Mouse (Mus musculus): ENCODE measurements around the gene Rcan1.
A peak's percentile ranks its signal among the peaks of the same experiment; 100 is the strongest.

The Rcan1 gene

DNA sequence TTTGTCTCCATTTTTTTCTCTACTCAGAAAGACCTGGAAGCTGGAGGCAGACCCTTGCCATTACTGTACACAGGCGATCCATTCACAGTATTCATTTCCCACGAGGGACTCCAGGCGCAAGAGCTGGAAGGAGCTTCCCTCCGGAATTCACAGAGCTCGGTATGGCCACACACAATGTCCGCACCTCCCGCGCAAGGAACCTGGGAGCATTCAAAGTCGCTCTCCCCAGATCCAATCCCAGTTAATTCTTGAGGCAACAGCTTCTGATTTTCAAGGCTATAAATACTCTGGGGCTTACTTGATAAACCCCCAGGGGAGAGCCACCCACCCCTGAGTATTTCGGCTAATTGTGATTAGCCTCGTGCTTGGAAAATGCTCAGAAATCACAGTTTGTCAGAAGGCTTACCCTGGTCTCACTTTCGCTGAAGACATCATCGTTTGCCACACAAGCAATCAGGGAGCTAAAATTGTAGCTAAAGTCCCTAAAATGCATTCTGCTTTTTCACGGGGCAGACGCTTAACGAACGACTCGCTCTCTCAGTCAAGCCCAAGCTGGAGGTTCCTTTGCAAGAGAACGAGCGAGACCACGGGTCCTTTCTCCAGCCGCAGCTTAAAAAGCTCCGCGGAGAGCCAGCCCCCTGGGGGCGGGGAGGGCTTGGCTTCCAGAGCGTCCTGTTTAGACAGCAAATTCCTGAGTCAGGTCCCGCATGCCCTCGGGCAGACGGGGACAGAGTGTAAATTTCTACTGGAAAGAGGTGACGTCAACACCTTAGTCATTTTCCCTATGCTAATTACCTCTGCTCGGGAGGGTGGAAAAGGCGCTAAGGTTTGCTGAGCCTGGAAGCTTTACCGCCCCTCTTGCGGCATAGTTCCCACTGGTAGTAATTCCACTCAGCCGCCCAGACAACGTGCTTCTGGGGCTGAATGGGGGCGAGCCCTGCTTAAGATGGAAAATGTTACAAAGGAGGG lies 70.9 kb downstream of the Rcan1 start:
- peak; percentile 93 for DNase-seq (ENCODE audit: low spot score)

DNA sequence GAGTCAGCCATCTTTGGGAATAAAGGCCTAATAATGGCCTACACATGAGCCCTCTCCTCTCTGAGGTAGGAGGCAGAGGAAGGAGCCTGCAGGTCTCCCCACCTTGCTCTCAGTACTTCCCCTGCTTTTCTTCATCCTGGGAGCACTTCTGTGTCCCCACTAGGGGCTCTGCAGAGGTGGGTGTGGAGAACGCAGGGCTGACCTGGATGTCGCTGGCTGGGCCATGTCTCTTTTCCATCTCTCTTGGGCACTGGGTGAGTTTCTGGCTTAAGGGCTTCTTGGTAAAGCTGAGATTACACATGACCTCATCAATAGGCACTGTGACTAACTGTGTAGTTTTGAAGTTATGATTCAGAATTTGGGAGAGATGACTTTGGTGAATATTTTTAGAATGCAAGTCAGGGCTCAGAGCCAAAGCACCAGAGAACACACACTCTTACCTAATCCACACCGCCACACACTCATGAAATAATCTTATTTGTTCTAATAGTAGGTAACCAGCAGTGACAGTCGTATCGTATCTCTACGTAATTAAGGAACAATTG lies 72.0 kb downstream of the Rcan1 start:
- peak; percentile 29 for DNase-seq (ENCODE audit: low spot score)

DNA sequence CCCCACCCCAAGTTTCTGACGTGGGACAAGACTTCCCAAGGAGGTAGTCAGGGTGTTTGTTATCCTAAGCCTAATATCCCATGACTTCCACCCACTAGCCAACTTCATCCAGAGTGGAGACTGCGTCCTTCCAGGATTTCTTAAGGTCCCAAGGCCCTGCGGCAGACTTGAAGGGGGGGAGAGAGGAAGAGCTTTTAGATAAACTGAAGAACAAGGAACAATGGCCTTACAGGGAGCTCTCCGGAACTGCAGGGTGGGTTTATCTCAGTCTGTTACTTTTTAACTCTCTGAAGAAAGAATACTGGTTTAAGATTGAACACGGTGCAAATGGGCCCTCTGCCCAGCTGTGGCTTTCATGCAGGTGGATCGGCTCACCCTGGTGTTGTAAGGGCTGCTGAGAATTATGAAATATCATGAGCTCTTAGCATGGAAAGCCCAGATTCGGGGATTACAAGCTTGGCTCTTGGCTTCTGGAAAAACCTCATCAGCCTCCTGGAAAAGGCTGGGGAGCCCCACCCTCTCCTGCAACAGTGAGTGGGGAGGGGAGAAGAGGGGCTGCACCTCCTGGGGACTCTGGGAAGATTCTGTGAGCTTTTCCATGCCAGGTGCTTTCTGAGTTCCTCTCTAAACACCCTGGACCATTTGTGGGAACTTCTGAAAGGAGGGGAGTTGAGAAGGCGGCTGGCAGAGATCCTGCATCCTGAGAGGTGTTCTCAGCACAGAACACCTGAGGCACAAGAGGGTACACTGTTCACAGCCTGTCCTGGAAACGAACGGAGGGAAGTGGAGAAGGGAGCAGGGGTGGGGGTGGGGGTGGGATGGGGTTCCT lies 72.7 kb downstream of the Rcan1 start:
- DNase-seq (ENCODE audit: low spot score) = no peak

DNA sequence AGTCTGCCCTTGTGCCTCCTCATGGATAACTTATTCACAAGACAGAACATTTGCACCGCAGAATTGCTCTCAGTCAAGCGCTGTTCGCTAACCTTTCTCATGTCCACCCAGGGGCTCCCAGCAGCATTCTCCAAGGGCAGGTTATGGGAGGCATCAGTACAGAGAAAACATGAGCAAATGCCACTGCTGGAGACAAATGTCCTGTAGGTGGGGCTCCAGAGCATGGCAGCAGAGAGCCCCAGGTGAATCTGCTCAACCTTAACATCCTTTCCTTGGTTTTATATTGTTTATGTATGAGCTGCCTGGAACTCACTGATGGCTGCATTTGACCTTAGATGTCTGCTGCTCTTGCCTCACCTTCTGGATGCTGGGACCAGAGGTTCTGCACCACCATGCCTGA lies 76.9 kb downstream of the Rcan1 start:
- DNase-seq (ENCODE audit: low spot score) = no peak

DNA sequence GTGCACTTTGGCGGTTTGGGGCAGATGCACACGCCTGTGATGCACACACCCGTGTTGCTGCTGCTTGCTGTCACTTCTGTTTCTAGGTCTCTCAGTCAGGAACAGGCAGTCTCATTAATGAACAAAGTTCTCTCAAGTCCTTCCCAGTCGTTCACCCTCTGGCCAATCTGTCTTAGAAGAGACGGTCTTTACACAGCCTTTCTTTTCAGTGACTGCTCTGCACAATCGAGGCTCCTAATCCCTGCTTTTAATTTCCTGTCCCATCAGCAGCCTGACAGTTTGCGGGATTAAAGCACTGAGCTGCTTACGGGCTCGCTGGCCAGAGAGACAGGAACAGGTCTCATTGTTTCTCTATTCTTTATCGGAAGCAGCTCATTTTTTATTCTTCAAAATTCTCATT lies 83.0 kb downstream of the Rcan1 start:
- DNase-seq (ENCODE audit: low spot score) = no peak

DNA sequence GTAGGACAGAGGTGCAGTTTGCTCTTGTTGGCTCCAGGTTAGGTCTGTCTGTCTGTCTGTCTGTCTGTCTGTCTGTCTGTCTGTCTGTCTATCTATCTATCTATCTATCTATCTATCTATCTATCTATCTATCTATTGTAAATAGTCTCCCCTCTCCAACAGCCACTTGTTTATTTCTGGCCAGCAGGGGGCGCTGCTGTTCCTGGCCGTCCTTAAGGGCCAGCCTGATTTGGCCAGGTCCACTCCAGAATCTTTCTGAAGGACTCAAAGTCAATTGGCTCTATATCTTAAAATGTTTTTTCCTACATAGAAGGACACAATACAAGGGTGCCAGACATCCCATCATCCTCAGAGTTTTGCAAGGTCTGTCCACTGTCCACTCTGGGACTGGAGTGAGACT lies 85.6 kb downstream of the Rcan1 start:
- DNase-seq (ENCODE audit: low spot score) = peak; percentile 76

DNA sequence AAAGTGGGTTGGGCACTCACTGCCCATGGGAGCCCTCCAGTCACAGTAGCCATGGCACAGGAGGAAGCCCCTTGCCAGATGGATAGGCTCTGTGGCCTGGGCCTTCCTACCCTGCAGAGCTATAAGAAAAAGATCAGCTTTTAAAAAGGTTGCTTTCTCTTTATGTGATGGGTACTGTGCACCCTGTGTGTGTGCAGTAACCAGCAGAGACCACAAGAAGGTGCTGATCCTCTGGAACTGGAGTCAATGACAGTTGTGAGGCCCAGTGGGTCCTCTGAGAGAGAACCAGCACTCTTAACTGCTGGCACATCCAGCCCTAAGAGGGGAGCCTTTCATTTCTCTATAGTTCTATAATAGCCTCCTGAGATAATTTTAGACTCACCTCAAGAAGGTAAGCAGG lies 87.3 kb downstream of the Rcan1 start:
- no peak for DNase-seq (ENCODE audit: low spot score)

DNA sequence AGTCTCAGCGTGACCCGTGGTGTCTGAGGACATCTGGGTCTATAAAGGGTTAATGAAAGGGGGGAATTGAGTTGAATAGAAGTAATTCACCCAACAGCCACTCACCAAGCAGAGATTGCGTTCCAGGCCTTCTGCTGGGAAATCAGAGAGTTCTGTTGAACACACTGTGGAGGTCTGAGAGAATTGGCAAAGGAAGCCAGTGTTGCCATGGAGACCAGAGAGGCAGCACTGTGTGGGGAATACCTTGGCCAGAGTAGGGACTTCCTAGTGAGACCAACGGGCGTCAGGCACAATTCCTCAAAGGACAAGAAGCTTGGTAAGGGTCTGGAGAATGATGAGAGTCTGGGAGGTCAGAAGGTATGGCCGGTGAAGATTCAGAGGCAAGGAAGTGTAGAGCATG lies 88.2 kb downstream of the Rcan1 start:
- no peak for DNase-seq (ENCODE audit: low spot score)

DNA sequence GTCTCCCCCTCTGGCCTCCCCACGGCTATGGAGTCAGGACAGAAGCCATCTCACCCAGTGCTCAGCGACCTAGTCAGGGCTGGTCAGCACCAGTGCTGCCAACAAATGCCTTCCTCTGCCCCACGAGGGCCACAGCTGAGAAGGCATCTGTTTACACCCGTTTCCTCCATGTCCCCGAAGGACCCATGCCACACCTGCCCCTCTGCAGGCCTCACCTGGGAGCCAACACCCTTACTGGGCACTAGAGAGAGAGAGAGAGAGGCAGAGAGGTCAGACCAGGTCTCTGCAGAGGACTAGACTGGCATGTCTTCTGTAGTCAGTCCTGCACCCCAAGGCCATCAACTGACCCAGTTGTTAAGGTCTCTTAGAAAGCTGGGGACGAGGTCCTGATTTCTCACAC lies 89.6 kb downstream of the Rcan1 start:
- DNase-seq (ENCODE audit: low spot score) = no peak

DNA sequence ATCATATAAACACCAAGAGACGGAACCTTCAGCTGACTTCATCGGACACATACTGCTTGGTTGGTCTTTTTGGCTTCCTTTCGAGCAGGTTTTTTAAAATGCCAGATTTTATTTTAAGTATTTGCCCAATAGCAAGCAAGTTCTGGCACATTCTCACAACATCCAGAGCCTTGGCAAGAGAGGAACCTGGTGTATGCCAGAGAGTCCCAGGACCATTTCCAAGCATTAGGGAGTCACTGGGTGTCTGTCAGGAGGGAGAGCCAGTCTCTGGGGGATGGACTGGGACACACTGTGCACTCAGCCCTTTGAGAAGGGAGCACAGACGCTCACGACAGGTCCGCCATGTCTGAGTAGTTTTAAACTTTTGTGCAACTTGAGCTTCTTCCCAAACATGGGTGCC lies 93.7 kb downstream of the Rcan1 start:
- no peak for DNase-seq (ENCODE audit: low spot score)

DNA sequence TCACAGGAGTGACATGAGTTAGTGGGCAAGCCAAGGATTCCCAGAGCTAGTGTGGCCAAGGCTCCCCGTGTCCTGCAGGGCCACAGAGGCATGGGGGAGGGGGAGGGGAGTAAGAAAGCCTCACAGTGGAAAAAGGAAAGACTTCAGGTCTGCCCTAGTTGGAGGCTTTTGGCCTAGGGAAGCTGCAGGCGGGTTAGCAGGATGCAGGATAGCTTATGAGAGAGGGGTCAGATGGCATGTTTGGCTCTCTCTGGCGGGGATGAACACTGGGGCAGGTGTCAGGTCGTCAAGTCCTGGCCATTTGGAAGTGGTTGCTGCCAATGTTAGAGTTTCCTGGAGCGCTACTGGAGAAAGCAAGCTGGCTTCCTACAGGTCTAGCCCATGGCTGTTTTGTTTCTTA lies 99.0 kb downstream of the Rcan1 start:
- no peak for DNase-seq (ENCODE audit: low spot score)

DNA sequence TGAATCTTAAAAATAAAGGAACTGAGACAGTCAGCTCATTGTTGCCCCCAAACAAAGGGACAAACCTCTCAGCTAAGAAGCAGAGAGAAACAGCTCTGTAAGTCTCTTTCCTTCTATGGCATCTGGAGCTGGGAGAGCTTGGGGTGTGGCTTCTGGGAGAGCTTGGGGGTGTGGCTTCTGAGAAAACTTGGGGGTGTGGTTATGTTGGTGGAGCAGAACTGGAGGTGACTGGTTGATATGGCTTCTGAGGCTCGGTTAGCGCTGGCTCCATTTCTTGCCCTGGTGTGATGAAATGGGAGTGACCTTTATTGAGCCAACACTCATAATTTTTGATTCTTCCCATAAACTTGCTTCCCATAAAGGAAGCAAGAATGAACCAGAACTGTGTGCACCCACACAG lies 101.4 kb downstream of the Rcan1 start:
- peak; percentile 68 for DNase-seq (ENCODE audit: low spot score)

DNA sequence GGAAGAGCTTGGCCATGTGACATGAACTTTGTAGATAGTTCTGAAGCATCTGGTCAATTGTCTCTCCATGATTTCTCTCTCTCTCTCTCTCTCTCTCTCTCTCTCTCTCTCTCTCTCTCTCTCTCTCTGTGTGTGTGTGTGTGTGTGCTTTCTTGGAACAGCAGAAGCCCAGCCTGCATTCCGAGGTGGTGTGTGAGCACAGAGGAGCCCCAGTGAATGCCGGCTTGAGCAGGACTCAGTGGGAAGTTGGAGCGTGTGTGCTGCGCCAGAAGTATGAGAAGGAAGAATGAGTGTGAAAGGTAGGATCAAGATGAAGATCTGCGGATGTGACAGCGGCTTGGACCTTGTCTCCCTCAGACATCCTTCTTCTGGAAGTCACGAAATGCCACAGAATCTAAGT lies 105.2 kb downstream of the Rcan1 start:
- no peak for DNase-seq (ENCODE audit: low spot score)

DNA sequence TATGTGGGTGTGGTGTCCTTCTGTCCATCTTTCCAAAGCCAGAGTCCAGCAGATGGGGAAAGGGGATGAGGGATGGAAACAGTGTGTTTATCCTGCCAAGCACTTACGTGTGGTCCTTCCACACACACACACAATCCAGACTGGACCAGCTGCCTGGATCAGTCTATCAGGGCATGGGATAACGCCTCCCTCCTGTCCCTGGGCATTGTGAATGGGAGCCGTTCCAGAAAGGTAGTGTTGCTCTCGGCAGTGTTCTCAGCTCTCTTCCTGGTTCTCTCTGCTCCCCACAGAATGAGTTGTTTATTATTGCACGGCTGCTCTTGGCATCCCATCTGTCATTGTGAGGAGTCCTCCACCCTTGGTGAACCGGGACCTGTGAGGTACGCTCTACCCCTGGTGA lies 110.0 kb downstream of the Rcan1 start:
- DNase-seq (ENCODE audit: low spot score) = no peak

DNA sequence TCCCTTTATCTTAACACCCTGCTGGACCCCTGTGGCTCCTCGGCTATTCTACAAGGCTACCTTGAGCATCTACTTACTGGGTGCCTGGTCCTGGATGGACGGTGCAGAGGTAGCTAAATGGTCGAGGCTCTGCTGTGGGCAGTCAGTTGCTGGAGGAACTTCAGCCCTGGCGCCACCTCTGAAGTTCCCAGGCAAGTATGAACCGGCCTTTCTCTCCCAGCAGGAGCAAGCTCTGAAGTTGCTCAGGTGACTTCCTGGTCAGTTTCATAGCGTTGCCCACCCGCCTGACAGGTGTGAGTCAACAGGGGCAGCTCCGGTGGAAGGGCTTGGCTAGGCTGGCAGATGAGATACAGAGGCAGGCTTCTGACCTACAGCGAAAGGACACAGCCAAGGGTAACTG lies 111.4 kb downstream of the Rcan1 start, which contains the start of gene Kcne1:
Kcne1 (minus strand) TSS at position 240 of the 400 bp plus-strand sequence.
- DNase-seq (ENCODE audit: low spot score) = no peak

DNA sequence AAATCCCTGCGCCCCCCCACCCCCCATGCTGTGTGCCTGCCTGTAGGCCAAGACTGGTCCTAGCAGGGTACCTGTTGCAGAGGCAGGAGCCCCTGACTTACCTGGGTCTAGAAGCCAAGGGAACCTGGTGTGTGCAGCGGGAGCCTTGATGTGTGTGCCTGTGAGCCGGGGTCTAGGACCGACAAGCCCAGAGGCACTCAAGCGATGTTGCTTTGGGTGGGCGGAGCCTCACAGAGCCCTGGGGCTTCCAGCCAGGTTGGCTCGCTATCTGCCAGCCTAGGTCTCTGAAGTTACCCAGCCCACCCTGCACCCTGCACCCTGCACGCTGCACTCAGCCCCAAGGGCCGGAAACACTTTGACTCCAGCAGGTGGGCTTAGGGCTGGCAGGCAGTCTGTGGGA lies 111.9 kb downstream of the Rcan1 start:
- DNase-seq (ENCODE audit: low spot score) = peak; percentile 52

DNA sequence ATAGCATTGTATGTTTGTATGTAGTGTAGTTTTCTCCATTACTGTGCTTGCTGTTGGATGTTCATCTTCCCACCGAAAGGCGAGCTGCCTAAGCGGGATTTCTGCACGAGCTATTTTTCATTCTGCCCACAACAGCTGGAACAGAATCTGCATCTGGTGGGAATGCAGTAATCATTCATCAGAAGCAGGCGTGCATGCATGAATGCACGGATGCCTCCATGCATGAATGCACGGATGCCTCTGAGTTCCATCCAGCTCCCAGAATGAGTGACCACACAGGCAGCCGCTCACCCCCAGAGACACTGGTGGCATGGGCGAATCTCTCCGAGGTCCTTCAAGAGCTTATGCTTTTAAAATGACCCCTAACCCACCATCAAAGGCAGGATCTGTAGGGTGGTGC lies 113.1 kb downstream of the Rcan1 start:
- DNase-seq (ENCODE audit: low spot score) = peak; percentile 54

DNA sequence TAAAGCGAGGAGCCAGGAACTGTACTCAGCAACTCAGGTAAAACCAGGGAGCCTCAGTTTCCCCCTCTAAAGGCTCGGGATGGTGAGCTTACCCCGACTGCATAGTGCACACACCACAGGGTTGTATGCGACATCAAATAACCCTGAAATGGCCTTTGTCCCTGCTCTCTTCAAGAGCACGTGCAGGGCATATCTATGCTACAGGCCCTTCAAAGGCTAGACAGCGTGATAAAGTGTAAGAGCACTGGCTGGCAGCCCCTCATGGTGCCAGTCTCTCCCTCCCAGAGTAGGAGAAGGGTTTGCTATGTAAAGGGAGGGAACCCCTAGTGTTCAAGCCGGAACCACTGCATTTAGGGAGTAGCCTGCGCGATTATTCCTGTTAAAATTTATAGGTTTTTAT lies 113.6 kb downstream of the Rcan1 start:
- DNase-seq (ENCODE audit: low spot score) = no peak

DNA sequence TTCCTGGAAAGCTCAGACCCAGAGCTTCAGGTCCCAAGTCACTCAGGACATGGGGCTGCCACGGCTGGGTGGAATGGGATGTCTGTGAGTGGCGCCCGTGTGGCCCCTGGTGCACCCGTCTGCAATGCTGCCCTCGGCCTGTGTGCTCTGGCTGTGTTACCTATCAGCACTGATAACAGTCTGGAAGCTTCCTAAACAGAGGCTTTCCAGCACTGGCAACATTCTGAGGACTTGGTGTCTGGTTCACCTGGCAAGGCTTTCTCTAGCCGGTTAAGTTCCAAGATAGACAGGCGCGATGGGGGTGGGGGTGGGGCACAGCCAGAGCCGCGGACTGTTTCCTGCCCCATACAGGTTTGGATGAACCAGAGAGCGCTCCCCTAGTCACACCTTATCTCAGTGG lies 114.7 kb downstream of the Rcan1 start:
- DNase-seq (ENCODE audit: low spot score) = no peak

DNA sequence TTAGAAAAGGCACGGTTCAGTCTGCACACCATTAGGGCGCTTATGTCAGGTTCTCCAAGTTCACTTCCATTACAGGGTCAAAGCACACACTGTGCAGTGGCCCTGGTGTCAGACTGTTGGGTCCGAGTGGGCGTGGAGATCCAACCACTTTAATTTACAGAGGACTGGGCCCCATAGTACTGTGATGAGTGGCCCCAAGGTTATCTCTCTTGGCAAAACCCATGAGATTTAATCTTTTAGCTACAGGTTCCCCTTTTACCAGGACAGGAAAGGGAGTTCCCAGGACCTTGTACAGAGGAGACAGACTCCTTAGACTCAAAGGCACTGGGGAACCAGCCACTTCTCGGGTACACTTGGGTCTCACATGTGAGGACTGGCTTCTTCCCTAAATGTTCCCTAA lies 115.3 kb downstream of the Rcan1 start:
- DNase-seq (ENCODE audit: low spot score) = no peak

DNA sequence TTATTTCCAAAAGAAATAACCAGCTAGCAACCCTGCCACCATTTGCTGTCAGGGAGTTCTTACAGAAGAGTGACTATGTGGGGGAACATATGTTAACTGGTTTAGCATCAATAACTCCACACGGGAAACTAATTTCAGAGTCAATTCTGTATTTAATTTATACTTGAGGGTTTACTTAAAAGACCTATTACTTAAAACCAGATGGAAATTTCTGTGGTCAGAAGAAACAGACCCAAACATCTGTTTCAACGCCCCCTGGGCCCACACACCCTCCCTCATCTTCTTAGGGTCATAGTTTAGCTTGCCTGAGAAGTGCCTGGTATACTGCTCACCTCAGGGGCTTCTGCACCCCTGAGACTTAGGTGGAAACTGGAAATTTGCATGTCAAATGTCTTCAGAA lies 116.8 kb downstream of the Rcan1 start:
- no peak for DNase-seq (ENCODE audit: low spot score)

DNA sequence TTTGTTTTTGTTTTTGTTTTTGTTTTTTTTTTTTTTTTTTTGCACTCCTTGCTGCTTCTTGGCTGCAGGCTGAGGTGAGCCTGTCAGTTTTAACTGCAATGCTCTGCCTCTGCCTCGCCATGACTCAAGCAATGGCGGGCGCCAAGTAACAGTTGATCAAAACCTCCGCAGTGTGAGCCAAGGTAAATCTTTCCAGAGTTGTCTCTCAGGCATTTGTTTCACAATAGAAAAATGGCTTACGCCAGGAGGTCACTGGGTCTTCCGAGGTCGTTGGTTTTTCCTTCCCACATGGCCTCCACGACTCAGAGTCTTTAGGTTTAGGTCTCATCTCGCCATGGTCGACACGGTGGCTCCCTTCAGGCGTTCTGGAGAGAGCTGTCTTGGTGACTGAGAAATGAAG lies 117.4 kb downstream of the Rcan1 start:
- DNase-seq (ENCODE audit: low spot score) = no peak

DNA sequence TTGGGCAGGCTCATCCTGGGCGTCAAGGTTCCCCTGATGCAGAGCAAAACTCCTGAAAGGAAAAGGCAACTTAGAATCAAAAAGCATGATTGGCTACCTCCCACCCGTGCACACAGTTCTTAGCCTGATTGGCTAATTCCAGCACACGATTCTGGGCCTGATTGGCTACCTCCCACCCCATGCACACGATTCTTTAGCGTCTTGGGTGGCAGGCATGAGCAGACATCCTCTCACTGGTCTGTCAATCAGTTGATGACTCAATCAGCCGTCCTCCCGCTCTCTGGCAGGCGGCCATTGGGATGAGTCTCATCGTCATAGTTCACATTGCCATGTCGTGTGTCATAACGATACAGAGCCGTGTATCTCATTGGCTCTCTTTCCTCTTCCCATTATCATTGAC lies 121.7 kb downstream of the Rcan1 start:
- no peak for DNase-seq (ENCODE audit: low spot score)
